Mouse (Mus musculus) MEL (cell line): ENCODE results near the gene Bnip1. TPM values are rescaled to one million over a fixed set of nuclear protein-coding genes. Genes with fewer than 3 reads are reported as not detected.

Experiments
- DNase-seq: peaks from one replicate; pipeline ENCODE4 v3.0.0; 2011; ENCODE audit warnings: low read depth, low spot score
- H3K27ac ChIP-seq: 2 replicates; pipeline ENCODE4 v1.5.1; 2012; ENCODE audit warnings: low read depth, mild to moderate bottlenecking, control low read depth, low read length, moderate library complexity; ENCODE audit not compliant: control insufficient read depth
- H3K27me3 ChIP-seq, 2 experiments: fragments of 150-350 bp in 1 of 2; sonication (generic) in 1 of 2; 2 replicates each; pipeline ENCODE4 v1.6.1; 2012; ENCODE audit warnings: low read length in 2 of 2, mild to moderate bottlenecking in 2 of 2, improper control_type of control experiment in 1 of 2, moderate library complexity in 1 of 2; ENCODE audit not compliant: insufficient read depth in 2 of 2, control insufficient read depth in 1 of 2
- H3K36me3 ChIP-seq, 2 experiments: 2 replicates each; pipeline ENCODE4 v1.6.1; 2012 to 2014; ENCODE audit warnings: low read length in 2 of 2, improper control_type of control experiment in 1 of 2, inconsistent platforms in 1 of 2, mild to moderate bottlenecking in 1 of 2; ENCODE audit not compliant: insufficient read depth in 2 of 2, control insufficient read depth in 1 of 2
- H3K4me1 ChIP-seq, 2 experiments: fragments of 150-350 bp in 1 of 2; sonication (generic) in 1 of 2; 2 replicates each; pipeline ENCODE4 v1.6.1; 2012; ENCODE audit warnings: low read length in 2 of 2, improper control_type of control experiment in 1 of 2, mild to moderate bottlenecking in 1 of 2; ENCODE audit not compliant: insufficient read depth in 2 of 2, control insufficient read depth in 1 of 2
- H3K4me3 ChIP-seq, 2 experiments: fragments of 150-350 bp in 1 of 2; sonication (generic) in 1 of 2; 2 replicates each; pipeline ENCODE4 v1.5.1; 2012; ENCODE audit warnings: low read depth in 2 of 2, low read length in 2 of 2, mild to moderate bottlenecking in 2 of 2, moderate library complexity in 2 of 2, control low read depth in 1 of 2, improper control_type of control experiment in 1 of 2; ENCODE audit not compliant: control insufficient read depth in 1 of 2, insufficient read depth in 1 of 2
- H3K79me2 ChIP-seq: 2 replicates; pipeline ENCODE4 v1.6.1; 2012; ENCODE audit warnings: mild to moderate bottlenecking, low read length, moderate library complexity; ENCODE audit not compliant: control insufficient read depth, poor library complexity, insufficient read depth
- H3K9ac ChIP-seq: 2 replicates; pipeline ENCODE4 v1.6.1; 2012; ENCODE audit warnings: low read depth, mild to moderate bottlenecking, control low read depth, low read length, moderate library complexity; ENCODE audit not compliant: control insufficient read depth, poor library complexity, severe bottlenecking
- H3K9me3 ChIP-seq: fragments of 150-350 bp; sonication (generic); replicated peaks from 2 replicates; pipeline ENCODE4 v1.6.1; 2012; ENCODE audit warnings: mild to moderate bottlenecking, low read length, improper control_type of control experiment, moderate library complexity; ENCODE audit not compliant: insufficient read depth
- BHLHE40 ChIP-seq: IDR thresholded peaks from 2 replicates; pipeline ENCODE4 v1.6.1; 2012; ENCODE audit warnings: low read depth, mild to moderate bottlenecking, inconsistent platforms, low read length, improper control_type of control experiment, borderline replicate concordance
- CTCF ChIP-seq, 3 experiments: IDR thresholded peaks in 2 of 3; conservative IDR thresholded peaks in 1 of 3; 2 replicates each; pipeline ENCODE4 v1.5.1; 2011 to 2012; ENCODE audit warnings: low read length in 3 of 3, low read depth in 2 of 3, mild to moderate bottlenecking in 2 of 3, improper control_type of control experiment in 1 of 3, inconsistent platforms in 1 of 3, mixed read lengths in 1 of 3, moderate library complexity in 1 of 3; ENCODE audit not compliant: control insufficient read depth in 1 of 3, insufficient read depth in 1 of 3, poor library complexity in 1 of 3, severe bottlenecking in 1 of 3
- E2F4 ChIP-seq: IDR thresholded peaks from 2 replicates; pipeline ENCODE4 v1.6.1; 2011; ENCODE audit warnings: low read depth, low read length, improper control_type of control experiment, borderline replicate concordance
- ELF1 ChIP-seq: IDR thresholded peaks from 2 replicates; pipeline ENCODE4 v1.6.1; 2014; ENCODE audit warnings: low read depth, mild to moderate bottlenecking, inconsistent platforms, low read length, improper control_type of control experiment, moderate library complexity
- MAZ ChIP-seq: IDR thresholded peaks from 2 replicates; pipeline ENCODE4 v1.6.1; 2012; ENCODE audit warnings: low read depth, mild to moderate bottlenecking, inconsistent platforms, low read length, improper control_type of control experiment
- MEF2A ChIP-seq: IDR thresholded peaks from 2 replicates; pipeline ENCODE4 v1.6.1; 2014; ENCODE audit warnings: low read depth, mild to moderate bottlenecking, inconsistent platforms, low read length, improper control_type of control experiment; ENCODE audit not compliant: poor library complexity, insufficient replicate concordance, severe bottlenecking; ENCODE audit errors: extremely low read depth
- RAD21 ChIP-seq: IDR thresholded peaks from 2 replicates; pipeline ENCODE4 v1.6.1; 2011; ENCODE audit warnings: mild to moderate bottlenecking, low read depth, low read length, improper control_type of control experiment
- SIN3A ChIP-seq: IDR thresholded peaks from 2 replicates; pipeline ENCODE4 v1.6.1; 2012; ENCODE audit warnings: low read length, improper control_type of control experiment, inconsistent platforms
- SMC3 ChIP-seq: IDR thresholded peaks from 2 replicates; pipeline ENCODE4 v1.6.1; 2011; ENCODE audit warnings: low read depth, low read length, improper control_type of control experiment
- TAL1 ChIP-seq: IDR thresholded peaks from 2 replicates; pipeline ENCODE4 v1.6.1; 2012; ENCODE audit warnings: mild to moderate bottlenecking, inconsistent platforms, low read length, moderate library complexity, mixed read lengths
- ZC3H11A ChIP-seq: IDR thresholded peaks from 2 replicates; pipeline ENCODE4 v1.6.1; 2012; ENCODE audit warnings: low read depth, mild to moderate bottlenecking, inconsistent platforms, low read length, improper control_type of control experiment
- ZMIZ1 ChIP-seq: IDR thresholded peaks from 2 replicates; pipeline ENCODE4 v1.6.1; 2012; ENCODE audit warnings: low read depth, mild to moderate bottlenecking, inconsistent platforms, low read length, improper control_type of control experiment, moderate library complexity
- ZNF384 ChIP-seq: IDR thresholded peaks from 2 replicates; pipeline ENCODE4 v1.6.1; 2012; ENCODE audit warnings: low read depth, mild to moderate bottlenecking, inconsistent platforms, low read length, improper control_type of control experiment
- polyA plus RNA-seq, 2 experiments: library from polyadenylated mRNA; stranded (reverse) in 1 of 2; unstranded in 1 of 2; fragments of >175 nt in 1 of 2; fragments of >200 nt in 1 of 2; gene quantifications; 2 replicates each; pipeline versions ENCODE4 v1.2.1 to v1.2.4; 2012; ENCODE audit warnings: low replicate concordance in 2 of 2, low read depth in 1 of 2; ENCODE audit not compliant: insufficient read length in 2 of 2, insufficient read depth in 1 of 2, missing spikeins in 1 of 2
- total RNA-seq: library from RNA; depleted of rRNA; stranded (reverse); fragments of 300-350 nt; gene quantifications from 2 replicates; pipeline ENCODE4 v1.2.3, GENCODE M21; 2012

Gene Bnip1
- total and polyA plus RNA-seq, 3 experiments: 44.1 to 44.2 TPM; not detected in 1

GRCm38 (mm10) chr17:26794744-26795143, 13.9 kb downstream of the Bnip1 start:
- peaks cover 3 to 6% of the 10 kb centered on the region in 2 experiments; a peak in 2 of 4 replicates for H3K4me1 ChIP-seq
- no peak overlapping the region for H3K9ac ChIP-seq
- no peak overlapping the region for H3K4me3 ChIP-seq
- no peaks in the 10 kb centered on the region for H3K79me2 ChIP-seq
- DNase-seq: peak; percentile 74
- no peak overlapping the region for H3K27ac ChIP-seq
- TF ChIP-seq RAD21 (peak; percentile 70), MAZ (peak; percentile 42; the same call in 1 of the 2 replicates), BHLHE40 (peak; percentile 33; the same call in 1 of the 2 replicates), CTCF (IDR thresholded peaks at IDR 0.05 in 2 of 3, conservative IDR thresholded peaks at IDR 0.05 in 1 of 3; ENCODE audit: control insufficient read depth in 1 of 3, insufficient read depth in 1 of 3, low read depth in 2 of 3, low read length in 3 of 3, poor library complexity in 1 of 3, severe bottlenecking in 1 of 3) (peak; percentile 75 to 84 (median 79)), SIN3A (peak; percentile 42; the same call in 1 of the 2 replicates), ELF1 (no peak), ZNF384 (no peak), E2F4 (no peak), MEF2A (no peak), ZC3H11A (peak; percentile 60), SMC3 (peak; percentile 84)
- 0 out of 4 replicates have a peak, but pooled peaks cover 0 to under 1% of the 10 kb centered on the region in 2 experiments for H3K27me3 ChIP-seq
- no peaks in the 10 kb centered on the region for H3K9me3 ChIP-seq
- peaks cover 3 to 6% of the 10 kb centered on the region in 2 experiments; a peak in 3 of 4 replicates for H3K36me3 ChIP-seq

- Histone ChIP-seq H3K79me2 (no peaks in the 10 kb centered on the region), H3K27me3 (peaks cover 0 to 3% of the 10 kb centered on the region in 2 experiments; a peak in 1 of 4 replicates), H3K4me1 (peaks cover 3 to 6% of the 10 kb centered on the region in 2 experiments; a peak in 2 of 4 replicates), H3K4me3 (no peak overlapping the region), H3K36me3 (peaks cover 2 to 3% of the 10 kb centered on the region in 2 experiments; a peak in 1 of 4 replicates), H3K9ac (no peak overlapping the region), H3K27ac (no peak overlapping the region), H3K9me3 (no peaks in the 10 kb centered on the region)
- TF ChIP-seq ZMIZ1 (no peak), BHLHE40 (no peak), TAL1 (no peak)
- DNase-seq: no peak
These were observed 14.5 kb downstream of the Bnip1 start for GRCm38 (mm10) chr17:26795386-26795785.
